Mouse (Mus musculus) adrenal gland, postnatal 4 days (tissue): ENCODE data around the gene Ndufb5. TPM values are rescaled to one million over a fixed set of nuclear protein-coding genes. Genes with fewer than 3 reads are reported as not detected.
"Not testable (repeated sequence)": the region's sequence is repeated elsewhere in the genome, so short reads cannot be mapped to it uniquely, and the experiment has no call there.

Source experiments
- DNase-seq, 2 experiments: peaks; one replicate each; pipeline ENCODE4 v3.0.0; 2021 to 2022; ENCODE audit warnings: low spot score in 2 of 2, mixed read lengths in 2 of 2
- total RNA-seq, 2 experiments: library from RNA; stranded (reverse); gene quantifications; 2 replicates each; pipeline ENCODE4 v1.2.3; 2021

Ndufb5 gene
- total RNA-seq, 2 experiments from 2014 or later, result 261 to 291 TPM

DNA sequence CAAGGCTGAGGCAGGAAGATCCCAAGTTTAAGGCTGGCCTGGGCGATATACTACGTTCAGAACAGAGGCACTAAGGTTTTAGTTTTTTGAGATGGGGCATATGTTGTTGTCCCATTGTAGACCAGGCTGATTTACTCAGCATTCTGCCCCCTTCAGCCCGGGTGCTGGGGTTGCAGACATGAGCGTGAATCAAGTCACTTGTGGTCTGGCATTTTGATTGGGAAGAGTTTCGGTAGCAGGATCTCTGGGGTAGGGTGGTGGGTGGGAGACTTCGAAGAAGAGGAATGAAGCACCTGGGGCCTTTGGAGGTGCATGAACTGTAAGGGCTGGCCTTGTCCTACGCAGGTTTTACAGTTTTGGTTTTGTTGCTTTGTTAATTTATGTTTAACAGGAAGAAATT lies 12.6 kb upstream of the Ndufb5 start:
- no peak for DNase-seq

DNA sequence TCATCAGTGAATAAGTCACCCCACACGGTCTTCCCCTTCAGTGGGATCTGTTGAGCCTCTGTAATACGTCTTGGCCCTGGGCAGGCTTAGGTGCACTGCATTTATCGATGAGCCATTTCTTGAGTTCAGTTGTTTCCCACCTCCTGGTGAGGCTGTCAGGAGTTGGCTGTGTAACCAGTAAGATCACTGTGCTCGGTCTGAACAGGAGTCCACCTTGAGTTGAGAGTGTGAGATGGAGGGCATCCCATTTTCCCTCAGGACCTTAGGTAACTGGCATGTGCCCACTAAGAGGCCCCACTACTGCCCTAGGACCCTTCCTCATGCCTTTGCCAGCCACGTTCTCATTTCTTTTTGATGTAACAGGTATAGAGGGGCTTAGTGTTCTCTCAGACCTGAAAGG lies 10.8 kb upstream of the Ndufb5 start:
- DNase-seq, result no peak

DNA sequence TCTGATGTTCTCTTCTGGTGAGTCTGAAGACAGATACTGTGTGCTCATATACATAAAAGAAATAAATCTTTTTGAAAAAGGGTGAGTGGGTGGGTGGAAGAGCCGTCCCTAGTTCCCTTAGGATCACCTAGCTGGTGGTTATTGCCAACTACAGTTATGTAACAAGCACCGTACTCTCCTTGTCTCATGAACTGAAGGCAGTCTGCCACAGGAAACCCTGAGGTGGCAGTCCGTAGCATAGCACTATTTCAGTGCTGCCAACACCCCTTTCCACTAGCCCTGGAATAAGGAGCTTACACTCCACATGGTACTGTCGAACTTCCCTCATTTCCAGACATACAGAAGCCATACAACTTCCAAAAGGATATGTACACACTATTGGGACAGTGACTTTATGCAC lies 8.9 kb upstream of the Ndufb5 start:
- DNase-seq, result no peak

DNA sequence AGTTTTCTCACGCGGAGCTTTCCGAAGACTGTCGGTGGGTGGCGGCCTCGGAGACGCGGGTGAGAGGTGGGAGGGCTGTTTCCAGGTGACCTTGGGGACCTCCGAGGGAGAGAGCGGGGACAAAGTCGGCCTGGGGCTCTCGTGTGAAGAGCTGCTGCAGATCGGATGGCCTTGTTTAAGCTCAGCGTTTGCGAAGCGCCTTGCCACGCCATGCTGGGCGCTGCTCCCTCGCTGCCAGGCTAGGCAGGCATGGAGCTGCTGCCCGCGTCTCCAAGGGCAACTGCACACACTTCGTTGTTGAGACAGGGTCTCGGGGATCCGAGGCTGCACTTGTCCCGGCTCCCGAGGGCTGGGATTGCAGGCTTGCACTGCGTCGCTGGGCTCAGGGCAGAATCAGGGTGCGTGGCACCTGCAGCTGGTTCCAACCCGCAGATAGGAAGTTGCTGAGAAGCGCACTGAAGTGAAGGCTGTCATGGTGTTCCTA lies 424 bp downstream of the Ndufb5 start, which contains the start of gene Mrpl47:
Gene Mrpl47, minus strand, starts transcription at position 434 of the 484 bp plus-strand sequence.
- peak in 1 of 2 experiments; percentile 5 for DNase-seq

DNA sequence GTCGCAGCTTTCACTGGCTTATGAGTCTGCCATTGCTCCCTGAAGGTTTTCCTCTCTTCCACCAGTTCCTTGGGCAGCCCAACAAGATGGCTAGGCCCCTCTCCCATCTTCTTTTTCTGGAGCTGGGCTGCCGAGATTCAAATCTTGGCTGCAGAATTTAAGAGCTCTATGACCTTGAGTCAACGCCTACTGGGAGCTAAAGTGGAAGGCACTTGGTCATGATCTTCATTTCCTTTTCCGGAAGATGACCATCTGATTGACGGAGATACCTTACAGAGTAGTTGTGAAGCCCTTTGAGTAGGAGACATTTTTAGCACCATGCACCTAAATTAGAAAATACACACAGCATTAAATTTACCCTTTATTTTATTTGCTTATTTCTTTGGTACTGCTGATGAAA lies 1.8 kb downstream of the Ndufb5 start:
- no peak for DNase-seq

DNA sequence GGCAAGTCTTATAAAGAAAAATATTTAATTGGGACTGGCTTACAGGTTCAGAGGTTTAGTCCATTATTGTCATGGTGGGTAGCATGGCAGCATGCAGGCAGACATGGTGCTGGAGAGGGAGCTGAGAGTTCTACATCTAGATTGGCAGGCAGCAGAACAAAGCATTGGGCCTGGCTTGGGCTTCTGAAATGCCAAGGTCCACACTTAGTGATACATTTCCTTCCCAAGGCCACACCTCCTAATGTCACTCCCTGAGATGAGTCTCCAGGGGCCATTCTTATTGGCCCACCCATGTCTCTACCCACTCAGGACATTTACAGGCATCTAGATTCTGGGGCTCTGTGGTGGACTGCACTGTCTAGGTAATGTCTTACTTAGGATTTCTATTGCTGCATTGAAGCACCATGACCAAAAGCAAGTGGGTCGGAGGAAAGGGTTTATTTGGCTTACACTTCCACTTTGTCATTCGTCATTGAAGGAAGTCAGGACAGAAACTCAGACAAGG lies 5.5 kb downstream of the Ndufb5 start:
- DNase-seq, result no peak

DNA sequence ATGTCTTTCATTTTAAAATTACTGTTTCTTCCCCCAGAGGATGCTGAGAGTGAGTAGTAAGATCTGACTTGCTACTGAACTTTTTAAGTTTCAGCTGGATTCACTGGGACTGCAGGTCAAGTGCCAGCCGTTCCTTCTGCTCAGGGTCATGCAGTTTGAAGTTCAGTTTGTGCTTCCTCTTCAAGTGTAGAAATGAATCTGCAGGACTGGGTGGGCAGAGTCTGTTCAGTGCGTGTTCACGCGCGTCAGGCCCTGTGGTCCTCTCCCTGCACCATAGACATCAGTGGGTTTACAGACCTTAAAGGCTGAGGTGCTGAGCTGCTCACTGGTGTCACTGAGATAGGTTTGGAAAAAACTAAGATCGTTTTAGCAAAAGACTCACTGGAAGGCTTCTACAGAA lies 8.2 kb downstream of the Ndufb5 start:
- DNase-seq, result no peak

DNA sequence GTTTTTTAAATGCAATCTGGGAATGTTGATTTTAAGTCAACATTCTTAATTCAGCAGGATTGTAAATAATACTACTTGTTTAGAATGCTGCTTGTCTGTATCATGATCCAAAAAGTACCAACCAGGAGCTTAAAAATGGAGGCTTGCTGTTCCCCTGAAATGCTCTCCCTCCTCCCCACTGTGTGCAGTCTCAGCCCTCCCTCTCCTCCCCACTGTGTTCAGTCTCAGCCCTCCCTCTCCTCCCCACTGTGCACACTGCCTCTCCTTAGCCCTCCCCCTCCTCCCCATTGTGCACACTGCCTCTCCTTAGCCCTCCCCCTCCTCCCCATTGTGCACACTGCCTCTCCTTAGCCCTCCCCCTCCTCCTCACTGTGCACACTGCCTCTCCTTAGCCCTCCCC lies 8.6 kb downstream of the Ndufb5 start:
- DNase-seq, result not testable (repeated sequence)

DNA sequence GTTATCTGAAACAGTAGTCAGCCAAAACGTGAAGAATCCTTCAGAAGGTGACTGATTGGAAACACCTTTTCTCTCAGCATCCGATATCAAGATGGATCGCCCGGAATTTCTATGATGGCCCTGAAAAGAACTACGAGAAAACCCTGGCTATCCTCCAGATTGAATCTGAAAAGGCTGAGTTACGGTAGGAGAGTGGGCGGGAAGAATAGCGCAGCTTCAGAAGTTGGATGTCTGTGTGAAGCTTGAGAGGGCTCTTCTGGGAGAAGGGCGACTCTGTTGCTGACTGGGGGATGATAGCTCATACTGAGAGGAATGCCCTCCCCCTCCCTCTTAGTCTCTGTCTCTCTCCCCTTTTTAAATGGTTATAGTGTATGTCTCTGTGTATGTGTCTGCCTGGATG lies 11.6 kb downstream of the Ndufb5 start:
- no peak for DNase-seq

DNA sequence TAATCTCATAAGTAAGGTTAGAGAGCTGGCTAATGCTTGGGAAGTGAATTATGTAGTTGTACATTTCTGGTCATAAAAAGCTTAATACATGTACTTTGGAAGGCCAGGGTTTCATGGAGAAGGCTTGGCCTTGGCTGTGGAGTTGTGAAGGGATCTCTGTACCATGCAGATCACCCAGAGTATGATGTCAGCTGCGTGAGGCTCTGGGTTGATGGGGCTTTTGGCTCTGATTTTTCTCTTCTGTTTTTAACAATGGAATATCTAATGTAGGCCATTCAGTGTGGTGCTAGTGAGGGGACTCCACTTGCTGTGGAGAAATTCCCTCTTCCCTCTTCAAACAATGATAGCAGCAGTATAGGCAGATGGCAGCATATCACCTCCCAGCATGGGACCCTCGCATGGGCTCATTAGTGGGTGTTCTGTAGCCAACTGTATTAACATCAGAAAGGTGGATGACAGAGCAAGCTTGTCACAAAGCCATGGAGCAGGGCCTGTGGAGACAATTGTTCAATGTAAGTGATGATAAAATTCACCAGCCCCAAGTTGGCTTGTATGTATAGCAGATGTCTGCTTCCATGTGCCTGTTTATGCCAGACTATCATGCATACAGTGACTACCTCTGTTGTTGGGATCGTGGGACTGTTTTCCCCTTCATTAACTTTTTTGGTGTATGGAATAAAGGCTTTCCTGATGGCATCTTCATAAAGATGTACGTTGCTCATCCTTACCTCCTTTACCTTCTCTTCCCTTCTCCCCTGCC lies 13.2 kb downstream of the Ndufb5 start:
- DNase-seq, result no peak

DNA sequence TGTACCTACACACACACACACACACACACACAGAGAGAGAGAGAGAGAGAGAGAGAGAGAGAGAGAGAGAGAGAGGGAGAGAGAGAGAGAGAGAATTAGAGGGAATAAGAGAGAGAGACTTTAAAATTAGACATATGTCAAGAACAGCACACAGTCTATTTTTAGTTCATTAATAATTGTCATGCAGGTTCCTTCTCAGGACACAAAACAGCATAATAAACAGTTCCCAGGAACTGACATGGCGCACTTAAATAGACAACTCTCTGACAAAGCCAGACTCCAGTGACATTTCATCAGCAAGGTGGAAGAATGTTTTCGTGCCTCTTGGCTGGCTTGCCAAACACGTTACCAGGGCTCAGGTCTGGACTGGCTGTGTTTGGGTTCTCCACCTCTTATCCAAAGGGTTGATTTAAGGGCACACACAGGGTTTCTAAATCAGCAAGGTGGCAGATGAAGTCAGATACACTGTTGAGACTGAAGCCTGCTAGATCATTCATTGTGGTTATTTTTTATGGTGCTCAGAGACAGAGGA lies 17.7 kb downstream of the Ndufb5 start:
- DNase-seq, result no peak

DNA sequence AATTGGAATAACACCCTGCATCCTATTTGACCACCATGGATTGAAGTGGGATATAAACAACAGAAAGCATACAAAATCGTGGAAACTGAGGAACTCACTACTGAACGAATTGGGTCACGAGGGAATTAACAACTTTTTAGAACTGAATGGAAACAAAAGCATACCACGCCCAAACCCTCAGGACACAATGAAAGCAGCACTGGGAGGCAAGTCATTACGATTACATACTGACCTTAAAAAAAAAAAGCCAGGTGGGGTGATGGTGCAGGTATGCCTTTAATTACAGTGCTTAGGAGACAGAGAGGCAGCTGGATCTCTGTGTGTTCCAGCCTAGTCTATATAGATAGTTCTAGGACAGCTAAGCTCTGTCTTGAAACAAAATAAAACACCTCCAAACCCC lies 22.4 kb downstream of the Ndufb5 start:
- no peak for DNase-seq

DNA sequence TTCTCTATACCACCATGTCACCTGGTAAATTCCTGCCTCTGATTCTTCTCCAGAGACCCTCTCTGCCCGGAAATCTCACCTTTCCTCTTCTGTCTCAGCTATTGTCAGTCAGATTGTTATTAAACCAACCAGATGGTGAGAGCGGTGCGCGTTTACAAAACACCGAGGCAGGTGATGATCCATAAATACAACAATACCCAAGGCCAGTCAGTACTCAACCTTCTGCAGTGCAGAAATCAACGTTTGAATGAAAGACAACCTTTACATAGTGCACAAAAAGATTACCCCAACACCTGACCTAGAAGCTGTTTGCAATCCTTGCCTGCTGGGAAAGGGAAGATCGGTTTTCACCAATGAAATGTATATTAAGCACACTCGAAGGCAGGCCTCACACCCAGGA lies 26.2 kb downstream of the Ndufb5 start:
- no peak for DNase-seq

DNA sequence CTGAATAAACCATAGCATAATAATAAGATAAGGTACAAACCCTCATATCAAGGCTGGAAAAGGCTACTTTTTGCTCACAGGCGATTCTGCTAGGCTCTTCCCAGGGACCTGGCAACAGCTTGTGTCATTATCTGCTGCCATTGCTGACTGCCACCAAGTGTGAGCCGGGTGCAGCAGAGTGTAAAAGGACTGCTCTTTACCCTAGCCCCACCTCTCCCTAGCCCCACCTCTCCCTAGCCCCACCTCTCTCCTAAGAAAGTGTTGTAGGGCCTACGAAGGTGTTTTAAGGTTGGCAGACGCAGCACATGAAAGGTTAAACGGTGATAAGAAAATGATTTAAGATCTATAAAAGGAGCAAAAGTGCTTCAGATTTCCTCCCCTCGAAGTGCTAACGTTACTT lies 27.1 kb downstream of the Ndufb5 start:
- no peak for DNase-seq

DNA sequence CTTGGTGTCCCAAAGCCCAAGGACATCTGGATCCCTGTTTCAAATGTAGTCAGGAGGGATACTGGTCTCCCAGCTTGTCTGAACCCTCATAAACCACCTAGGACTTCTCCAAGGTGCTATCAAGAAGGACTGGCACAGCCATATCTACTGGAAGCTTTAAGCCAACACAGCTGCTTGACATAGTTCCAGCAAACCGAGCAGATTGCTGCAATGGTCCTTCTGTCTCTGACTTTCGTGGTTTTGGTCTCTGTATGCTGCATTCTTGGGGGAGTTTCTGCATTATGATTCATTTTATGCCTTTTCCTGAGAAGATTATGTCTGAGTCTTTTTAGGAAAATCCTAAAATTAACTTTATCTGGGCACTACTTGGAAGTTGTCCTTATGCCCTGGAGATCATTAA lies 34.0 kb downstream of the Ndufb5 start:
- no peak for DNase-seq

Other genes with a start within 250 kb of the Ndufb5 start
- 1 to 10 TPM in 1 of 2 experiments, under 1 TPM in 1; 0.17 to 2.0 TPM for gene Kcnmb3, start 244.8 kb upstream of the Ndufb5 start, total RNA-seq
- 10 to 100 TPM; 41.8 TPM for gene Zfp639, start 226.7 kb upstream of the Ndufb5 start, total RNA-seq
- 10 to 100 TPM; 61.0 to 62.5 TPM for gene Mfn1, start 207.5 kb upstream of the Ndufb5 start, total RNA-seq
- gene Gnb4, start 120.4 kb upstream of the Ndufb5 start, total RNA-seq, result 10 to 100 TPM; 53.5 to 60.0 TPM
- 10 to 100 TPM; 60.0 to 64.9 TPM for gene Actl6a, start 30.7 kb upstream of the Ndufb5 start, total RNA-seq
- gene Mrpl47, start 615 bp downstream of the Ndufb5 start, total RNA-seq, result 10 to 100 TPM; 35.5 to 37.9 TPM
- 1 to 10 TPM; 7.0 to 8.0 TPM for gene Usp13, start 80.6 kb downstream of the Ndufb5 start, total RNA-seq